Mouse (Mus musculus): ENCODE data around the gene Rab43. TPM values are rescaled to one million over a fixed set of nuclear protein-coding genes. Genes with fewer than 3 reads are reported as not detected.
A peak's percentile ranks its signal among the peaks of the same experiment; 100 is the strongest.

The Rab43 gene
- polyA plus RNA-seq, 1 experiment from 2014 or later = 8.9 TPM

GRCm38 (mm10) chr6:87810713-87811669, 973 bp downstream of the Rab43 start:
- H3K27ac ChIP-seq (ENCODE audit: low read depth, low read length) = peak overlapping the region; percentile 66
- peak overlapping the region; percentile 70 for H3K4me3 ChIP-seq (ENCODE audit: low read depth, low read length)
- H3K27me3 ChIP-seq (ENCODE audit: control insufficient read depth, insufficient read depth, low read length) = no peaks in the 10 kb centered on the region; the same call in 1 of the 2 replicates
- H3K9me3 ChIP-seq (ENCODE audit: control insufficient read depth, low read length) = no peaks in the 10 kb centered on the region
- H3K4me2 ChIP-seq (ENCODE audit: low read depth, low read length) = peak overlapping the region; percentile 95
- H3K36me3 ChIP-seq (ENCODE audit: control insufficient read depth, insufficient read depth, low read length) = peaks cover 3% of the 10 kb centered on the region; the same call in 1 of the 2 replicates
- WGBS = 1% methylated on average over 77 of the region's 77 CpGs
- H3K4me1 ChIP-seq (ENCODE audit: control insufficient read depth, insufficient read depth, low read length) = peaks cover 6% of the 10 kb centered on the region; the same call in 1 of the 2 replicates
- ATAC-seq (ENCODE audit: low read depth) = peak; percentile 75
- peak overlapping the region; percentile 80 for H3K9ac ChIP-seq (replicated peaks; ENCODE audit: low read depth, low read length)

- peaks cover 3% of the 10 kb centered on the region; the same call in 1 of the 2 replicates for H3K36me3 ChIP-seq (ENCODE audit: control insufficient read depth, insufficient read depth, low read length)
- ATAC-seq (ENCODE audit: low read depth) = no peak
- 37% methylated on average over 6 of the region's 6 CpGs for WGBS
- no peak overlapping the region for H3K27ac ChIP-seq (ENCODE audit: low read depth, low read length)
- peak overlapping the region; percentile 95 for H3K4me2 ChIP-seq (ENCODE audit: low read depth, low read length)
- peaks cover 6% of the 10 kb centered on the region; the same call in 1 of the 2 replicates for H3K4me1 ChIP-seq (ENCODE audit: control insufficient read depth, insufficient read depth, low read length)
- peak overlapping the region; percentile 70 for H3K4me3 ChIP-seq (ENCODE audit: low read depth, low read length)
- H3K27me3 ChIP-seq (ENCODE audit: control insufficient read depth, insufficient read depth, low read length) = no peaks in the 10 kb centered on the region; the same call in 1 of the 2 replicates
- no peaks in the 10 kb centered on the region for H3K9me3 ChIP-seq (ENCODE audit: control insufficient read depth, low read length)
- H3K9ac ChIP-seq (replicated peaks; ENCODE audit: low read depth, low read length) = no peak overlapping the region
Measured at GRCm38 (mm10) chr6:87810311-87810710, 1.7 kb downstream of the Rab43 start.

GRCm38 (mm10) chr6:87809651-87810161, 2.3 kb downstream of the Rab43 start:
- WGBS = 82% methylated on average over 6 of the region's 6 CpGs
- no peak for ATAC-seq (ENCODE audit: low read depth)
- no peak overlapping the region for H3K4me2 ChIP-seq (ENCODE audit: low read depth, low read length)
- no peak overlapping the region for H3K4me3 ChIP-seq (ENCODE audit: low read depth, low read length)
- no peaks in the 10 kb centered on the region for H3K9me3 ChIP-seq (ENCODE audit: control insufficient read depth, low read length)
- H3K27me3 ChIP-seq (ENCODE audit: control insufficient read depth, insufficient read depth, low read length) = no peaks in the 10 kb centered on the region; the same call in 1 of the 2 replicates
- H3K27ac ChIP-seq (ENCODE audit: low read depth, low read length) = no peak overlapping the region
- peaks cover 6% of the 10 kb centered on the region; the same call in 1 of the 2 replicates for H3K4me1 ChIP-seq (ENCODE audit: control insufficient read depth, insufficient read depth, low read length)
- H3K36me3 ChIP-seq (ENCODE audit: control insufficient read depth, insufficient read depth, low read length) = peaks cover 3% of the 10 kb centered on the region; the same call in 1 of the 2 replicates
- H3K9ac ChIP-seq (replicated peaks; ENCODE audit: low read depth, low read length) = no peak overlapping the region

- Histone ChIP-seq H3K4me1 (ENCODE audit: control insufficient read depth, insufficient read depth, low read length) (peaks cover 6% of the 10 kb centered on the region; the same call in 1 of the 2 replicates), H3K9ac (replicated peaks; ENCODE audit: low read depth, low read length) (no peak overlapping the region), H3K4me3 (ENCODE audit: low read depth, low read length) (no peak overlapping the region), H3K27ac (ENCODE audit: low read depth, low read length) (no peak overlapping the region), H3K27me3 (ENCODE audit: control insufficient read depth, insufficient read depth, low read length) (no peaks in the 10 kb centered on the region; the same call in 1 of the 2 replicates), H3K4me2 (ENCODE audit: low read depth, low read length) (no peak overlapping the region), H3K9me3 (ENCODE audit: control insufficient read depth, low read length) (no peaks in the 10 kb centered on the region), H3K36me3 (ENCODE audit: control insufficient read depth, insufficient read depth, low read length) (peaks cover 3% of the 10 kb centered on the region; the same call in 1 of the 2 replicates)
- 92% methylated on average over 2 of the region's 2 CpGs for WGBS
- no peak for ATAC-seq (ENCODE audit: low read depth)
Measured at GRCm38 (mm10) chr6:87809144-87809543, 2.8 kb downstream of the Rab43 start.

GRCm38 (mm10) chr6:87808521-87808920, 3.4 kb downstream of the Rab43 start:
- no peak for ATAC-seq (ENCODE audit: low read depth)
- Histone ChIP-seq H3K9ac (replicated peaks; ENCODE audit: low read depth, low read length) (no peak overlapping the region), H3K36me3 (ENCODE audit: control insufficient read depth, insufficient read depth, low read length) (peaks cover 3% of the 10 kb centered on the region; the same call in 1 of the 2 replicates), H3K27ac (ENCODE audit: low read depth, low read length) (no peak overlapping the region), H3K27me3 (ENCODE audit: control insufficient read depth, insufficient read depth, low read length) (no peaks in the 10 kb centered on the region; the same call in 1 of the 2 replicates), H3K9me3 (ENCODE audit: control insufficient read depth, low read length) (no peaks in the 10 kb centered on the region), H3K4me2 (ENCODE audit: low read depth, low read length) (no peak overlapping the region), H3K4me1 (ENCODE audit: control insufficient read depth, insufficient read depth, low read length) (peaks cover 6% of the 10 kb centered on the region; the same call in 1 of the 2 replicates), H3K4me3 (ENCODE audit: low read depth, low read length) (no peak overlapping the region)
- WGBS = 79% methylated on average over 3 of the region's 3 CpGs

- Histone ChIP-seq H3K27me3 (ENCODE audit: control insufficient read depth, insufficient read depth, low read length) (no peaks in the 10 kb centered on the region; the same call in 1 of the 2 replicates), H3K4me2 (ENCODE audit: low read depth, low read length) (no peak overlapping the region), H3K9me3 (ENCODE audit: control insufficient read depth, low read length) (no peaks in the 10 kb centered on the region), H3K4me1 (ENCODE audit: control insufficient read depth, insufficient read depth, low read length) (peaks cover 6% of the 10 kb centered on the region; the same call in 1 of the 2 replicates), H3K9ac (replicated peaks; ENCODE audit: low read depth, low read length) (no peak overlapping the region), H3K4me3 (ENCODE audit: low read depth, low read length) (no peak overlapping the region), H3K36me3 (ENCODE audit: control insufficient read depth, insufficient read depth, low read length) (peaks cover 3% of the 10 kb centered on the region; the same call in 1 of the 2 replicates), H3K27ac (ENCODE audit: low read depth, low read length) (no peak overlapping the region)
- ATAC-seq (ENCODE audit: low read depth) = no peak
- WGBS = 89% methylated on average over 4 of the region's 4 CpGs
Measured at GRCm38 (mm10) chr6:87807735-87808440, 4.1 kb downstream of the Rab43 start.

GRCm38 (mm10) chr6:87806857-87807256, 5.1 kb downstream of the Rab43 start:
- H3K4me2 ChIP-seq (ENCODE audit: low read depth, low read length) = no peak overlapping the region
- no peaks in the 10 kb centered on the region for H3K9me3 ChIP-seq (ENCODE audit: control insufficient read depth, low read length)
- ATAC-seq (ENCODE audit: low read depth) = no peak
- WGBS = 66% methylated on average over 2 of the region's 2 CpGs
- no peak overlapping the region for H3K9ac ChIP-seq (replicated peaks; ENCODE audit: low read depth, low read length)
- H3K27me3 ChIP-seq (ENCODE audit: control insufficient read depth, insufficient read depth, low read length) = no peaks in the 10 kb centered on the region; the same call in 1 of the 2 replicates
- no peak overlapping the region for H3K27ac ChIP-seq (ENCODE audit: low read depth, low read length)
- no peak overlapping the region for H3K4me3 ChIP-seq (ENCODE audit: low read depth, low read length)
- peaks cover 6% of the 10 kb centered on the region; the same call in 1 of the 2 replicates for H3K4me1 ChIP-seq (ENCODE audit: control insufficient read depth, insufficient read depth, low read length)
- H3K36me3 ChIP-seq (ENCODE audit: control insufficient read depth, insufficient read depth, low read length) = peaks cover 3% of the 10 kb centered on the region; the same call in 1 of the 2 replicates

- Histone ChIP-seq H3K4me2 (ENCODE audit: low read depth, low read length) (no peak overlapping the region), H3K4me1 (ENCODE audit: control insufficient read depth, insufficient read depth, low read length) (peaks cover 6% of the 10 kb centered on the region; the same call in 1 of the 2 replicates), H3K9ac (replicated peaks; ENCODE audit: low read depth, low read length) (no peak overlapping the region), H3K4me3 (ENCODE audit: low read depth, low read length) (no peak overlapping the region), H3K9me3 (ENCODE audit: control insufficient read depth, low read length) (no peaks in the 10 kb centered on the region), H3K27ac (ENCODE audit: low read depth, low read length) (no peak overlapping the region), H3K36me3 (ENCODE audit: control insufficient read depth, insufficient read depth, low read length) (peaks cover 3% of the 10 kb centered on the region; the same call in 1 of the 2 replicates), H3K27me3 (ENCODE audit: control insufficient read depth, insufficient read depth, low read length) (no peaks in the 10 kb centered on the region)
- 90% methylated on average over 2 of the region's 2 CpGs for WGBS
- no peak for ATAC-seq (ENCODE audit: low read depth)
Measured at GRCm38 (mm10) chr6:87806028-87806427, 5.9 kb downstream of the Rab43 start.

Measured in neural tube, embryonic 14.5 days (tissue).